Mouse (Mus musculus) limb, embryonic 11.5 days (tissue): ENCODE results near the gene Dcaf6. TPM values are rescaled to one million over a fixed set of nuclear protein-coding genes. Genes with fewer than 3 reads are reported as not detected.

Experiments used
- ATAC-seq: fragments of 200-750 bp; cut with Nextera tagmentation; 2 replicates; pipeline ENCODE4 v1.8.0; 2017; ENCODE audit warnings: low read depth; ENCODE audit not compliant: insufficient number of reproducible peaks, low FRiP score, low TSS enrichment
- DNase-seq: peaks from one replicate; pipeline ENCODE4 v3.0.0-alpha.2; 2015; ENCODE audit warnings: low spot score
- H3K27ac ChIP-seq: fragments of 300-500 bp; sonication (generic); replicated peaks from 2 replicates; pipeline ENCODE4 v1.5.1; 2014; ENCODE audit warnings: low read depth, mild to moderate bottlenecking, low read length
- H3K27me3 ChIP-seq: fragments of 300-500 bp; sonication (generic); 2 replicates; pipeline ENCODE4 v1.6.1; 2014; ENCODE audit warnings: mild to moderate bottlenecking, low read length, mixed read lengths; ENCODE audit not compliant: control insufficient read depth, insufficient read depth
- H3K36me3 ChIP-seq: fragments of 300-500 bp; sonication (generic); 2 replicates; pipeline ENCODE4 v1.6.1; 2014; ENCODE audit warnings: mild to moderate bottlenecking, low read length, moderate library complexity, mixed read lengths; ENCODE audit not compliant: control insufficient read depth, insufficient read depth
- H3K4me1 ChIP-seq: fragments of 300-500 bp; sonication (generic); 2 replicates; pipeline ENCODE4 v1.6.1; 2014; ENCODE audit warnings: low read length, mixed read lengths; ENCODE audit not compliant: control insufficient read depth, insufficient read depth
- H3K4me2 ChIP-seq: fragments of 300-500 bp; sonication (generic); 2 replicates; pipeline ENCODE4 v1.6.1; 2014; ENCODE audit warnings: low read depth, mild to moderate bottlenecking, moderate library complexity; ENCODE audit not compliant: severe bottlenecking
- H3K4me3 ChIP-seq: fragments of 300-500 bp; sonication (generic); 2 replicates; pipeline ENCODE4 v1.5.1; 2014; ENCODE audit warnings: low read depth, low read length
- H3K9ac ChIP-seq: fragments of 300-500 bp; sonication (generic); 2 replicates; pipeline ENCODE4 v1.6.1; 2014; ENCODE audit warnings: mild to moderate bottlenecking, low read length
- H3K9me3 ChIP-seq: fragments of 300-500 bp; sonication (generic); 2 replicates; pipeline ENCODE4 v1.6.1; 2016; ENCODE audit warnings: low read length; ENCODE audit not compliant: control insufficient read depth
- WGBS: fragments of 180-500 bp; shearing (Covaris S2); extraction: QIAGEN DNeasy Blood & Tissue Kit; methylation state at CpG from one replicate; pipeline ENCODE4 v1.1.7; 2014; 5-methylcytosine and 5-hydroxymethylcytosine counted together
- polyA plus RNA-seq: library from polyadenylated mRNA; unstranded; fragments of >200 nt; fragmentation: Nextera tagmentation; extraction: Ambion mirVana; gene quantifications from 2 replicates; pipeline ENCODE4 v1.2.1, GENCODE M21; 2014

The Dcaf6 gene
- polyA plus RNA-seq, 1 experiment from 2014 or later: 10.2 TPM

DNA sequence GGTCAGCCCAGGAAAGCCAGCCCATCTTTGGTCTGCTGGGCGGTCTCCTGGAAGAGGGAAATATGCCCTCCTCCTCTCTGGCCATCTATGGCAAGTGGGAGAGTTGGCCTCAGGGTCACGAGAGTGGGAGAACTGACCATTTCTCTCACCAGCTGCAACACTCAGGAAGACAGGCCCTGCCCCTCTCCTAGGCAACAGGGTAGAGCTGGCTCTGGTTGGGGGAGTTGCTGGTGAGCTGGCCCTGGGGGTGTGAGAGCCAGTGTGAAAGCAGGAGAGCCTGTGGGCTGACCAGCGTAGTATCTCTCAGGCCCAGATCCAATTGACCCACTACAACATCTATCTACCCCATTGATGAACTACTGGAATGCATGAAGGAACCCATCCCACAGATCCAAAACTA is 18.6 kb downstream of the Dcaf6 start:
- Histone ChIP-seq H3K27ac (no peak overlapping the region), H3K9ac (no peak overlapping the region), H3K4me3 (no peak overlapping the region), H3K4me1 (no peaks in the 10 kb centered on the region), H3K36me3 (no peaks in the 10 kb centered on the region), H3K4me2 (no peak overlapping the region), H3K9me3 (no peaks in the 10 kb centered on the region), H3K27me3 (no peaks in the 10 kb centered on the region)
- no peak for ATAC-seq
- 81% methylated on average over 3 of the region's 3 CpGs for WGBS
- no peak for DNase-seq

DNA sequence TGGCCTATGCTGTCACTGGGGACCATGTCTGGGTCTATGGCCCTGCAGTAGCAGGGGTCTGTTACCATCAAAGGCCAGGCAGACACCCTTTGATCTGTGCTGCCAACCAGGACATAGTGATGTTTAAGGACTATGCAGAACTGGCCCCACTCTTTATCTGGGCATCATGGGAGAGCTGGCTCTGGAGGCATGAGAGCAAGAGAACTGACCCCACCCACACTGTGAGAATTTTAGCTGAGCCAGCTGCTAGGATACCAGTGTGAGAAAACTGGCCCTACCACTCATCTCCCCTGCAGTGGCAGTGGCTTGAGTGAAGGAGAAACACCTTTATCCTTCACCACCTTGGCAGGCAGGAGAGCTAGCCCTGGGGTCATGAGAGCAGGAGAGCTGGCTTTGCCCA is 19.1 kb downstream of the Dcaf6 start:
- no peaks in the 10 kb centered on the region for H3K4me1 ChIP-seq
- H3K4me2 ChIP-seq: no peak overlapping the region
- DNase-seq: no peak
- H3K36me3 ChIP-seq: no peaks in the 10 kb centered on the region
- H3K4me3 ChIP-seq: no peak overlapping the region
- no peaks in the 10 kb centered on the region for H3K27me3 ChIP-seq
- no peak overlapping the region for H3K27ac ChIP-seq
- H3K9me3 ChIP-seq: no peaks in the 10 kb centered on the region
- ATAC-seq: no peak
- no peak overlapping the region for H3K9ac ChIP-seq

DNA sequence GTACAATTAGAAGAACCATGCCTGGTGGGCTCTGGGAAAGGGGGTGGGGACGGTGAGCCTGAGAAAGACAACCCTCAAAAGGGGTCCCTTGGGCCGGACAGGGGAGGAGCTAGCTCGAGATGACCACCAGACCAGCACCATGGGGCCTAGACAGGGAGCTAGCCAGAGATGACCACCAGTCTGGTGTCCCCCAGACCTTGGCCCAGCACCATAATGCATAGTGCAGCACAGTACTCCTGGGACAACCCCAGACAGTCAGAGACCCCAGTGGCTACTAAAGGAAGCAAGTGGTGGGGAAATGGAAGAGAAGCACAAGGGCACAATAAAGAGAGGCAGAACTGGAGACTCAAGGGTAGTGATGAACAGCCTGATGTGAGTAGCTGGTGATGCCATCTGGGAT is 19.5 kb downstream of the Dcaf6 start:
- ATAC-seq: no peak
- no peak for DNase-seq
- H3K4me3 ChIP-seq: no peak overlapping the region
- H3K27ac ChIP-seq: no peak overlapping the region
- H3K36me3 ChIP-seq: no peaks in the 10 kb centered on the region
- no peaks in the 10 kb centered on the region for H3K9me3 ChIP-seq
- 65% methylated on average over 3 of the region's 3 CpGs for WGBS
- H3K4me1 ChIP-seq: no peaks in the 10 kb centered on the region
- no peak overlapping the region for H3K9ac ChIP-seq
- H3K27me3 ChIP-seq: no peaks in the 10 kb centered on the region
- no peak overlapping the region for H3K4me2 ChIP-seq

DNA sequence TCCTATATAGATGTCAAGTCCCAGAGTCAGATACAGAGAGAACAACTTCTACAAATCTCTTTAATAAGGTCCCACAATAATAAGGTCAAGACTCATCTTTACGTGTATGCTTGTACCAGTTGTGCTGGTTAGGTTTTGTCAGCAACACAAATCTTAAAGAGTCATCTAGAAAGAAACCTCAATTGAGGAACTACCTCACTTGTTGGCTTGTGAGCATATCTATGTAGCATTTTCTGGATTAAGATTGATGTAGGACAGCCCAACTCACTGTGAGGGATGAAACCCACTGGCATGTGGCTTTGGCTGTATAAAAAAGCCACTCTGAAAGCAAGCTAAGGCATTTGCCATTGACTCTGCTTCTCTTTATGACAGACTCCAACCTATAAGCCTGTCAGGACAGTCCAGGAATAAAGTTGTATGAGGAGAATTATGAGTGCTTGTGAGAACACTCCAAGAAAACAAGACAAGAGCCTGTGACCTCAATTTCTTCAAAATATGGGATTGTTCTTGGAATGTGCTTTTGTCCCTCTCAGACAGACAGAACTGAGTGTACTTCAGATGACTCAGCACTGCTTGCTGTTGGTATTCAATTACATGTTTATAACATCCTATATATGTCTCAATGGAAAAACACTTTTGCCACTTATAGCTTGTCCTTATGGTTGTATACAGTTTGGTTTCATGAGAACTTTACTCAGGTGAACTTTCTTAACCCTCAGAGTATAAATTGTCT is 21.8 kb downstream of the Dcaf6 start:
- WGBS: 88% methylated on average over 1 of the region's 1 CpGs
- H3K4me1 ChIP-seq: no peaks in the 10 kb centered on the region
- DNase-seq: no peak
- no peak overlapping the region for H3K4me2 ChIP-seq
- ATAC-seq: no peak
- no peaks in the 10 kb centered on the region for H3K27me3 ChIP-seq
- H3K27ac ChIP-seq: no peak overlapping the region
- no peak overlapping the region for H3K4me3 ChIP-seq
- no peaks in the 10 kb centered on the region for H3K9me3 ChIP-seq
- H3K36me3 ChIP-seq: no peaks in the 10 kb centered on the region
- H3K9ac ChIP-seq: no peak overlapping the region

DNA sequence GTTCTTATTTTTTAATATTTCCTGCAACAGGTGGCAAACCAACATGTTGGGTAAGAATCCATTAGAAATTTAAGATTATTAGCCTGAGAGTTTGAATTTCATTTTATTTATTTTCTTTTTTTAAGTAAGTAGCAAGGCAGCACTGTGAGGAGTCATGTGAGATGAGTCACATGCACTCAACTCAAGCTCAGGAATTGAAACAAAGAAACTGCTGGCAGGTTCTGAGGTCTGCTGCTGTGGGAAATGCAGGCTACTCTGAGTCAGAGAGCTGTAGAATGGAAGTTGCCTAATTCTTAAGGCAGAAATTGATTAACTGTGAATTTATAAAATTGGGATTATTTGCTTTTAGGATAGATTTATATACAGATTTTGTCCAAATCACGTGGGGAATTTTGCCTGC is 27.4 kb downstream of the Dcaf6 start:
- no peak for DNase-seq
- Histone ChIP-seq H3K36me3 (no peaks in the 10 kb centered on the region), H3K27ac (no peak overlapping the region), H3K9me3 (no peaks in the 10 kb centered on the region), H3K4me1 (no peaks in the 10 kb centered on the region), H3K4me3 (no peak overlapping the region), H3K9ac (no peak overlapping the region), H3K4me2 (no peak overlapping the region), H3K27me3 (no peaks in the 10 kb centered on the region)
- WGBS: 86% methylated on average over 1 of the region's 1 CpGs
- ATAC-seq: no peak

DNA sequence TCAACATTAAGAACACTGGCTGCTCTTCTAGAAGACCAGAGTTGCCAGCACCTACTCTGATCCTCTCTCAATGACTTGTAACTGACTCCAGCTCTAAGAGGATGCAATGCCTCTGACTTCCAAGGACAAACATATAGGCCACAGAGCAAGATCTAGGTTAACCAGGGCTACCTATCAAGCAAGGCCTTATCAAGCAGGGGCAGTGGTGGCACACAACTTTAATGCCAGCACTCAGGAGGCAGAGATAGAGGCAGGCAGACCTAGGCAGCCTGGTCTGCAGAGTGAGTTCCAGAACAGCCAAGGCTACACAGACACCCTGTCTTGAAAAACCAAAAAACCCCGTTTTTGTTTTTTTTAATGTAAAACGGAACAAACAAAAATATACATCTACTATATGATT is 34.0 kb downstream of the Dcaf6 start:
- no peak overlapping the region for H3K4me2 ChIP-seq
- H3K27ac ChIP-seq: no peak overlapping the region
- H3K9ac ChIP-seq: no peak overlapping the region
- DNase-seq: no peak
- H3K36me3 ChIP-seq: no peaks in the 10 kb centered on the region
- no peak for ATAC-seq
- no peak overlapping the region for H3K4me3 ChIP-seq
- no peaks in the 10 kb centered on the region for H3K4me1 ChIP-seq
- H3K9me3 ChIP-seq: no peaks in the 10 kb centered on the region
- 92% methylated on average over 2 of the region's 2 CpGs for WGBS
- no peaks in the 10 kb centered on the region for H3K27me3 ChIP-seq

DNA sequence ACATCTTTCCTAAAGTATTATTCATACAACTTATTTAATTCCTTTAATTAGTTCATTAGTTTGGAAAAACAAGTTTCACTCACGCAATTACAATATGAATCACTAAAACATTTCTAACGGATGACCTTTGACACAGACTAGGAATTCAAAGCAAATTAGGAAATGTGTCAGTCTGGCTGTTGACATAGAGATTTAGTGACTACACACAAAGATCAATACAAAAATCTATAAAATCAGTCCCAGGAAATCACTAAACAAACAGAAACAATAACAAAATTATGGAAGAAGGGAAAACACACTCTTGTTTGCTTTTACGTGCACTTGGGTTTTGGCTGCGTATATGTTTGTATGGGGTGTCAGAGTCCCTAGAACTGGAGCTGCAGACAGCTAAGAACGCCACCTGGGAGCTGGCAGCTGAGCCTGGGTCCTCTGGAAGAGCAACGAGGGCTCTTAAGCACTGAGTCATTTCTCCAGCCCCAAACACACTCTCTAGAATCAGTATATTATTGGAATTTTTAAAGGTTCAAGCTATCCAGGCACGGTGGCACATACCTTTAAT is 38.8 kb downstream of the Dcaf6 start:
- Histone ChIP-seq H3K27ac (no peak overlapping the region), H3K36me3 (no peaks in the 10 kb centered on the region), H3K4me3 (no peak overlapping the region), H3K9ac (no peak overlapping the region), H3K4me2 (no peak overlapping the region), H3K4me1 (no peaks in the 10 kb centered on the region), H3K27me3 (no peaks in the 10 kb centered on the region), H3K9me3 (no peaks in the 10 kb centered on the region)
- ATAC-seq (no peak), DNase-seq (no peak)
- 39% methylated on average over 7 of the region's 7 CpGs for WGBS

DNA sequence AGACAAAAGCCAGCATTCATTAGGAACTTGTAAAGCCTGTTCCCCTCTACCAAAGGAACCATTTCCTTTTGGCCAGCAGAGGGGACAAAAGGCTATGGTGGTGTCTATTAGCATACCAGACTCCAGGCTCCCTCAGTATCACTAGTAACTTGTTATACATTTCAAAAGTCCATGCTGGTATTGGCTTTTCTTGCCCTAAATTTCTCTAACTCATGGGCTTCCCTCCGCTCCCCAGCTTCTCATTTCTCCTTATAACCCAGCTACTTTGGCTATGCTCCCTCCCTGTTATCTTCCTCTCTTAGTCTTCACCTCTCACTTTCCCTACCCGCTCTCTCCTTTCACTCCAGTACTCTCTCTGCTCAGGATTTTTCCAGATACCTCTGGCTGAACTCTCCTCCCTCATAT is 63.9 kb downstream of the Dcaf6 start:
- H3K9me3 ChIP-seq: no peaks in the 10 kb centered on the region
- DNase-seq: no peak

DNA sequence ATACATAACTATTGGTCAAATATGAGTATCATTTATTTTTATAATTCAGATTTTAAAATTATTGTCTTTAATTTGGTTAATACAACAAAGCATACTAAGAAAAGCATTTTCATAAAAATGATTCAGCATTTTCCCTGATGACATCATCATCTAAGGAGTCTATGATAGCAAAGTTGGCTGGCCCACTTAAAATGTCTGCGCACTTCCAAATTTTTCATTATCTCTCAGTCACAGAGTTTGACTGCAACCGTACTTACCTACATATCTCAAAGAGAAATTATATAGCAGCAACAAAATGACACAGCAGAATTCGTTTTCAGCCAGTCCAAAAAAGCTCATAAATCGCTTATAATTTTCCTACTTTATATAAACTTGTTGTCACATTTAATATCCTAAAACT is 64.3 kb downstream of the Dcaf6 start:
- Histone ChIP-seq H3K9me3 (no peaks in the 10 kb centered on the region), H3K4me2 (no peak overlapping the region), H3K9ac (no peak overlapping the region), H3K27me3 (no peaks in the 10 kb centered on the region), H3K27ac (no peak overlapping the region), H3K36me3 (no peaks in the 10 kb centered on the region), H3K4me3 (no peak overlapping the region), H3K4me1 (no peaks in the 10 kb centered on the region)
- no peak for DNase-seq
- WGBS: 91% methylated on average over 4 of the region's 4 CpGs
- no peak for ATAC-seq

More for the DNA sequence above, 63.9 kb downstream of the Dcaf6 start:
- Histone ChIP-seq H3K4me2 (no peak overlapping the region), H3K4me1 (no peaks in the 10 kb centered on the region), H3K27ac (no peak overlapping the region), H3K9ac (no peak overlapping the region), H3K27me3 (no peaks in the 10 kb centered on the region), H3K4me3 (no peak overlapping the region), H3K36me3 (no peaks in the 10 kb centered on the region)
- ATAC-seq: no peak
- WGBS: 89% methylated on average over 2 of the region's 2 CpGs
